Mouse (Mus musculus) heart, embryonic 16.5 days (tissue): Measurements from ENCODE around the gene Slc30a9. TPM values are rescaled to one million over a fixed set of nuclear protein-coding genes. Genes with fewer than 3 reads are reported as not detected.

ENCODE experiments used
- ATAC-seq: fragments of 200-750 bp; cut with Nextera tagmentation; replicated peaks from 2 replicates; pipeline ENCODE4 v1.8.0; 2017; ENCODE audit warnings: moderate number of reproducible peaks; ENCODE audit not compliant: insufficient read depth, low FRiP score; ENCODE audit errors: extremely low read depth
- H3K27ac ChIP-seq: fragments of 300-500 bp; sonication (generic); 2 replicates; pipeline ENCODE4 v1.5.1; 2014; ENCODE audit warnings: mild to moderate bottlenecking, low read length, control low read depth, moderate library complexity
- H3K27me3 ChIP-seq: fragments of 300-500 bp; sonication (generic); 2 replicates; pipeline ENCODE4 v1.6.1; 2014; ENCODE audit warnings: low read length, mixed read lengths; ENCODE audit not compliant: control insufficient read depth, insufficient read depth
- H3K36me3 ChIP-seq: fragments of 300-500 bp; sonication (generic); 2 replicates; pipeline ENCODE4 v1.6.1; 2014; ENCODE audit not compliant: control insufficient read depth, insufficient read depth
- H3K4me1 ChIP-seq: fragments of 300-500 bp; sonication (generic); 2 replicates; pipeline ENCODE4 v1.6.1; 2014; ENCODE audit warnings: low read length, mixed read lengths; ENCODE audit not compliant: control insufficient read depth, insufficient read depth
- H3K4me2 ChIP-seq: fragments of 300-500 bp; sonication (generic); 2 replicates; pipeline ENCODE4 v1.6.1; 2014; ENCODE audit warnings: low read depth, mild to moderate bottlenecking, control low read depth, low read length
- H3K4me3 ChIP-seq: fragments of 300-500 bp; sonication (generic); 2 replicates; pipeline ENCODE4 v1.5.1; 2014; ENCODE audit warnings: mild to moderate bottlenecking, control low read depth, low read length
- H3K9ac ChIP-seq: fragments of 300-500 bp; sonication (generic); 2 replicates; pipeline ENCODE4 v1.6.1; 2014; ENCODE audit warnings: low read length, control low read depth
- H3K9me3 ChIP-seq: fragments of 300-500 bp; sonication (generic); replicated peaks from 2 replicates; pipeline ENCODE4 v1.6.1; 2016; ENCODE audit warnings: low read length; ENCODE audit not compliant: control insufficient read depth
- WGBS: fragments of 180-500 bp; shearing (Covaris S2); extraction: QIAGEN DNeasy Blood & Tissue Kit; methylation state at CpG from one replicate; pipeline ENCODE4 v1.1.7; 2014; 5-methylcytosine and 5-hydroxymethylcytosine counted together
- polyA plus RNA-seq: library from polyadenylated mRNA; unstranded; fragments of >200 nt; fragmentation: Nextera tagmentation; extraction: Ambion mirVana; gene quantifications from 2 replicates; pipeline ENCODE4 v1.2.1, GENCODE M21; 2015

Slc30a9 gene
- polyA plus RNA-seq, 1 experiment from 2014 or later = 120 TPM

- Histone ChIP-seq H3K27me3 (no peaks in the 10 kb centered on the region), H3K4me3 (peak overlapping the region; percentile 98), H3K36me3 (no peaks in the 10 kb centered on the region), H3K4me1 (peaks cover 12% of the 10 kb centered on the region), H3K9me3 (no peaks in the 10 kb centered on the region), H3K27ac (no peak overlapping the region), H3K9ac (peak overlapping the region; percentile 94), H3K4me2 (peak overlapping the region; percentile 83)
- WGBS = 22% methylated on average over 13 of the region's 13 CpGs
- ATAC-seq = no peak
Observed at GRCm38 (mm10) chr5:67307659-67308222, 986 bp downstream of the Slc30a9 start.

- no peak for ATAC-seq
- Histone ChIP-seq H3K4me2 (no peak overlapping the region), H3K27ac (no peak overlapping the region), H3K27me3 (no peaks in the 10 kb centered on the region), H3K9ac (no peak overlapping the region), H3K9me3 (no peaks in the 10 kb centered on the region), H3K36me3 (peaks cover 4% of the 10 kb centered on the region; the same call in 1 of the 2 replicates), H3K4me1 (peaks cover 12% of the 10 kb centered on the region), H3K4me3 (no peak overlapping the region)
- 53% methylated on average over 3 of the region's 3 CpGs for WGBS
Observed at GRCm38 (mm10) chr5:67311811-67312521, 5.2 kb downstream of the Slc30a9 start.

GRCm38 (mm10) chr5:67312522-67312851, 5.7 kb downstream of the Slc30a9 start:
- H3K9me3 ChIP-seq = no peaks in the 10 kb centered on the region
- no peaks in the 10 kb centered on the region for H3K27me3 ChIP-seq
- no peak overlapping the region for H3K27ac ChIP-seq
- WGBS = 93% methylated on average over 3 of the region's 3 CpGs
- no peak for ATAC-seq
- no peak overlapping the region for H3K4me3 ChIP-seq
- H3K9ac ChIP-seq = no peak overlapping the region
- H3K4me2 ChIP-seq = no peak overlapping the region
- H3K36me3 ChIP-seq = peaks cover 6% of the 10 kb centered on the region; the same call in 1 of the 2 replicates
- H3K4me1 ChIP-seq = peaks cover 12% of the 10 kb centered on the region

GRCm38 (mm10) chr5:67321656-67322268, 15.0 kb downstream of the Slc30a9 start:
- Histone ChIP-seq H3K9ac (no peak overlapping the region), H3K36me3 (peaks cover 17% of the 10 kb centered on the region), H3K4me2 (no peak overlapping the region), H3K4me1 (no peaks in the 10 kb centered on the region), H3K27ac (no peak overlapping the region), H3K27me3 (no peaks in the 10 kb centered on the region), H3K4me3 (no peak overlapping the region), H3K9me3 (no peaks in the 10 kb centered on the region)
- 88% methylated on average over 17 of the region's 17 CpGs for WGBS
- ATAC-seq = no peak

GRCm38 (mm10) chr5:67324032-67324431, 17.3 kb downstream of the Slc30a9 start:
- Histone ChIP-seq H3K27ac (no peak overlapping the region), H3K4me2 (no peak overlapping the region), H3K9me3 (no peaks in the 10 kb centered on the region), H3K36me3 (0 out of 2 replicates have a peak, but pooled peaks cover 2% of the 10 kb centered on the region), H3K4me3 (no peak overlapping the region), H3K27me3 (no peaks in the 10 kb centered on the region), H3K9ac (no peak overlapping the region), H3K4me1 (no peaks in the 10 kb centered on the region)
- 48% methylated on average over 1 of the region's 1 CpGs for WGBS
- ATAC-seq = no peak

GRCm38 (mm10) chr5:67340811-67341210, 34.1 kb downstream of the Slc30a9 start:
- no peak overlapping the region for H3K27ac ChIP-seq
- H3K36me3 ChIP-seq = peaks cover 30% of the 10 kb centered on the region
- H3K27me3 ChIP-seq = no peaks in the 10 kb centered on the region
- H3K4me2 ChIP-seq = no peak overlapping the region
- 90% methylated on average over 6 of the region's 6 CpGs for WGBS
- ATAC-seq = no peak
- H3K9me3 ChIP-seq = no peaks in the 10 kb centered on the region
- H3K9ac ChIP-seq = no peak overlapping the region
- no peaks in the 10 kb centered on the region for H3K4me1 ChIP-seq
- H3K4me3 ChIP-seq = no peak overlapping the region

GRCm38 (mm10) chr5:67347060-67347459, 40.3 kb downstream of the Slc30a9 start:
- H3K9me3 ChIP-seq = no peaks in the 10 kb centered on the region
- no peaks in the 10 kb centered on the region for H3K27me3 ChIP-seq
- H3K4me2 ChIP-seq = no peak overlapping the region
- H3K36me3 ChIP-seq = peaks cover 54% of the 10 kb centered on the region
- H3K4me3 ChIP-seq = no peak overlapping the region
- no peak overlapping the region for H3K9ac ChIP-seq
- no peak for ATAC-seq
- WGBS = 96% methylated on average over 2 of the region's 2 CpGs
- no peak overlapping the region for H3K27ac ChIP-seq
- no peaks in the 10 kb centered on the region for H3K4me1 ChIP-seq

GRCm38 (mm10) chr5:67348949-67349348, 42.2 kb downstream of the Slc30a9 start:
- Histone ChIP-seq H3K4me2 (no peak overlapping the region), H3K9me3 (no peaks in the 10 kb centered on the region), H3K27ac (no peak overlapping the region), H3K4me1 (no peaks in the 10 kb centered on the region), H3K4me3 (no peak overlapping the region), H3K36me3 (peaks cover 44% of the 10 kb centered on the region), H3K9ac (no peak overlapping the region), H3K27me3 (no peaks in the 10 kb centered on the region)
- no peak for ATAC-seq
- WGBS = 71% methylated on average over 10 of the region's 10 CpGs

- Histone ChIP-seq H3K9me3 (no peaks in the 10 kb centered on the region), H3K9ac (no peak overlapping the region), H3K36me3 (no peaks in the 10 kb centered on the region), H3K27me3 (no peaks in the 10 kb centered on the region), H3K4me3 (no peak overlapping the region), H3K27ac (no peak overlapping the region), H3K4me2 (no peak overlapping the region), H3K4me1 (no peaks in the 10 kb centered on the region)
- no peak for ATAC-seq
- WGBS = 90% methylated on average over 9 of the region's 10 CpGs
Observed at GRCm38 (mm10) chr5:67362316-67362715, 55.6 kb downstream of the Slc30a9 start.
